16 mouse cellular contexts compared by ENCODE assay signal in genomic region chr1:66550812-66551211, GRCm38 (mm10).
DNase-seq lines count a peak whose midpoint lies in the region; ATAC-seq lines count a peak whose summit lies in the region.
"Had no signal": no experiment of that assay in that cellular context is flagged by ENCODE, and none has a peak within 500 bp of the region (broad histone marks: within the 10 kb centered on the region; RNA-seq: fewer than 3 reads in every experiment).

No protein-coding gene starts in this region.

- no peak for DNase-seq in cerebellum, postnatal 4 days (ENCODE audit: low spot score in 2 of 2)
- DNase-seq in cerebellum, adult 11-12 months, result peak; percentile 65
- peak; percentile 81 for DNase-seq in cerebellum, adult 9-10 months
- DNase-seq in cerebellum, postnatal 25 days, result peak; percentile 53 to 68
- DNase-seq in adrenal gland, postnatal 4 days (ENCODE audit: low spot score in 2 of 2), result no peak
- no peak for DNase-seq in lung, postnatal 36 days
- DNase-seq: adrenal gland, adult 8-10 months; B cell, adult 2 months; forebrain, postnatal 0 days; gastrocnemius, postnatal 14 days; heart, adult 2 months had no signal

- peak; percentile 83 for ATAC-seq in cerebellum, adult (ENCODE audit: insufficient number of reproducible peaks, low FRiP score, low TSS enrichment)
- no peak for ATAC-seq in megakaryocyte progenitor cell, adult 5-6 weeks (replicated peaks; ENCODE audit: poor library complexity)
- ATAC-seq: CD4-positive, CD25-positive, alpha-beta regulatory T cell, adult 4 months; forebrain, embryonic 13.5 days; forebrain, postnatal 0 days; intestine, embryonic 15.5 days had no signal

Comparison
In these comparisons a context has a peak if more than half of its experiments do, and no peak if none do; other contexts are left out.
1. DNase-seq: peak in cerebellum, adult 11-12 months (single experiment), cerebellum, adult 9-10 months (single experiment) and cerebellum, postnatal 25 days (2 of 2); none in cerebellum, postnatal 4 days (0 of 2), adrenal gland, postnatal 4 days (0 of 2) and lung, postnatal 36 days (single experiment).